Comparison of ENCODE assay signal across 8 mouse cellular contexts in the genomic region with DNA sequence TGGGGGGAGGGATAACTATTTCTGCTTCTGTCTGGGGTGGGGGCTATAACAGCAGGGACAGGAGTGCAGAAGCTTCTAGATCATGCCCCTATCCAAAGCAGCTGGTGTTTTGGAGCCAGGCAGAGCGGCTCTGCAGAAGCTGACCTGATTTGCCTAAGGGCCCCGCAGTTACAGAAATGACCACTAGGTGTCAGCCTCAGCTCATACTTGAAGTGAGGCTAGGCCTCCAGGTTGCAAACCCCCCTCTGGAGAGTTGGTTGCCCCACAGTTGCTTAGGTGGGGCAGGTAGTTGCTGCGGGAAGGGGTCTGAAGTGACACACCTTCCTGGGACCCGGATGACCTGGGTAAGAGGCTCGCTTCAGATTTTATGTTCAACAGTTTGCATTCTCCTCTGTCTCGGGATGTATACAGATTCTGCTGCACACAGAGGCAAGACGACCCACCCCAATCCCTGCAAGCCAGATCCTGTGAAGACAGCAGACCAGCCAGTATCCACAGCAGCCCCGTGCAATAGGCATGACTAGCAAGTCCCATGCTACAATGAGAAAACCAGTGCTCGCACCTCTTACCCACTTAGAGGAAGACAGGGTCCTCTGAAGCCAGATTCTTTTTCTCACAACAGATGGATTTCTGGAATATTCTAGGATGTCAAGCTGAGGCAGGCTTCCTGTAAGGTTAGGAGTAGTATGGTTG. TPM values are rescaled to one million over a fixed set of nuclear protein-coding genes. Genes with fewer than 3 reads are reported as not detected.
DNase-seq lines count a peak whose midpoint lies in the region; ATAC-seq lines count a peak whose summit lies in the region.

No protein-coding gene starts in this region.

- no peak for ATAC-seq in intestine, embryonic 14.5 days (replicated peaks; ENCODE audit: low FRiP score, low TSS enrichment, low read depth)
- ATAC-seq in intestine, embryonic 15.5 days = no peak
- ATAC-seq in hindbrain, embryonic 15.5 days (ENCODE audit: low FRiP score, low read depth) = 0 out of 2 replicates have a peak, but pooled peaks have one; percentile 17

- no peaks in the 10 kb centered on the region for H3K27me3 ChIP-seq in intestine, embryonic 14.5 days (replicated peaks; ENCODE audit: control insufficient read depth, insufficient read depth, low read length)
- 0 out of 2 replicates have a peak, but pooled peaks cover 7% of the 10 kb centered on the region for H3K27me3 ChIP-seq in intestine, embryonic 15.5 days (replicated peaks)
- H3K27me3 ChIP-seq in hindbrain, embryonic 15.5 days = no peaks in the 10 kb centered on the region

- H3K4me2 ChIP-seq in intestine, embryonic 14.5 days (ENCODE audit: low read length) = no peak overlapping the region
- H3K4me2 ChIP-seq in intestine, embryonic 15.5 days (replicated peaks) = no peak overlapping the region
- no peak overlapping the region for H3K4me2 ChIP-seq in hindbrain, embryonic 15.5 days

- H3K27ac ChIP-seq in intestine, embryonic 14.5 days (ENCODE audit: low read depth) = no peak overlapping the region
- H3K27ac ChIP-seq in intestine, embryonic 15.5 days = no peak overlapping the region
- H3K27ac ChIP-seq in hindbrain, embryonic 15.5 days (replicated peaks) = no peak overlapping the region

- WGBS in intestine, embryonic 14.5 days = 25% methylated on average over 9 of the region's 9 CpGs
- 24% methylated on average over 9 of the region's 9 CpGs for WGBS in intestine, embryonic 15.5 days
- 27% methylated on average over 9 of the region's 9 CpGs for WGBS in hindbrain, embryonic 15.5 days

- peaks cover 31% of the 10 kb centered on the region for H3K4me1 ChIP-seq in intestine, embryonic 14.5 days (replicated peaks; ENCODE audit: control insufficient read depth, insufficient read depth, low read length)
- peaks cover 39% of the 10 kb centered on the region for H3K4me1 ChIP-seq in intestine, embryonic 15.5 days (replicated peaks)
- peaks cover 36% of the 10 kb centered on the region for H3K4me1 ChIP-seq in hindbrain, embryonic 15.5 days (replicated peaks)

- H3K9ac ChIP-seq in intestine, embryonic 14.5 days (ENCODE audit: low read length) = no peak overlapping the region
- H3K9ac ChIP-seq in intestine, embryonic 15.5 days = no peak overlapping the region
- H3K9ac ChIP-seq in hindbrain, embryonic 15.5 days = no peak overlapping the region

- intact Hi-C loops in left cerebral cortex, postnatal 4 days (cut with DNase I) = loop anchor here (5.0 kb wide), 2 partner anchors 401 to 676 kb away; no protein-coding TSS in a partner anchor

- no peak overlapping the region for H3K4me3 ChIP-seq in intestine, embryonic 14.5 days (ENCODE audit: low read depth, low read length)
- H3K4me3 ChIP-seq in intestine, embryonic 15.5 days (replicated peaks) = no peak overlapping the region
- H3K4me3 ChIP-seq in hindbrain, embryonic 15.5 days = no peak overlapping the region

- peak; percentile 98 for DNase-seq in intestine, embryonic 14.5 days (ENCODE audit: low spot score)
- DNase-seq in cerebellum, adult 8-10 months = peak; percentile 92
- peak; percentile 75 to 98 for DNase-seq in frontal cortex, adult 2 months (ENCODE audit: extremely low spot score in 1 of 2, low spot score in 1 of 2)
- DNase-seq in left cerebral cortex, postnatal 4 days = peak; percentile 86
- peak; percentile 77 to 84 for DNase-seq in natural killer cell, adult 2 months (ENCODE audit: low spot score in 2 of 2)
- DNase-seq in spleen, postnatal 4 days (ENCODE audit: low spot score in 2 of 2) = peak; percentile 76 to 91

- no peaks in the 10 kb centered on the region for H3K9me3 ChIP-seq in intestine, embryonic 14.5 days (ENCODE audit: control insufficient read depth, low read length)
- no peaks in the 10 kb centered on the region for H3K9me3 ChIP-seq in intestine, embryonic 15.5 days
- H3K9me3 ChIP-seq in hindbrain, embryonic 15.5 days = no peaks in the 10 kb centered on the region

- H3K36me3 ChIP-seq in intestine, embryonic 14.5 days (ENCODE audit: control insufficient read depth, insufficient read depth, low read length) = no peaks in the 10 kb centered on the region
- H3K36me3 ChIP-seq in intestine, embryonic 15.5 days = no peaks in the 10 kb centered on the region
- H3K36me3 ChIP-seq in hindbrain, embryonic 15.5 days = no peaks in the 10 kb centered on the region

RNA-seq across cellular contexts. Expression of a gene that starts 2.3 kb away (rescaled TPM):
- not detected in 2 replicates for polyA plus RNA-seq in intestine, embryonic 14.5 days (2014; fragmentation: Nextera tagmentation; extraction: Ambion mirVana)
- 0.52 TPM in 1 of 2 replicates, not detected in the other for polyA plus RNA-seq in intestine, embryonic 15.5 days (2015; fragmentation: Nextera tagmentation; extraction: Ambion mirVana)
- 0.22 and 0.27 TPM in 2 replicates for polyA plus RNA-seq in frontal cortex, adult 2 months (2012; rRNA removed)
- polyA plus RNA-seq in hindbrain, embryonic 15.5 days (2015; fragmentation: Nextera tagmentation; extraction: Ambion mirVana) = 0.43 TPM in 1 of 2 replicates, not detected in the other
- total RNA-seq in left cerebral cortex, postnatal 4 days (2021) = not detected

RNA-seq across cellular contexts. Expression of a gene that starts 44.6 kb away (rescaled TPM):
- polyA plus RNA-seq in intestine, embryonic 14.5 days (2014; fragmentation: Nextera tagmentation; extraction: Ambion mirVana) = 25.2 and 29.3 TPM in 2 replicates
- polyA plus RNA-seq in intestine, embryonic 15.5 days (2015; fragmentation: Nextera tagmentation; extraction: Ambion mirVana) = 33.5 and 34.2 TPM in 2 replicates
- polyA plus RNA-seq in frontal cortex, adult 2 months (2012; rRNA removed) = 176 and 198 TPM in 2 replicates
- polyA plus RNA-seq in hindbrain, embryonic 15.5 days (2015; fragmentation: Nextera tagmentation; extraction: Ambion mirVana) = 149 and 155 TPM in 2 replicates
- 100 to 1,000 TPM; 272 to 284 TPM for total RNA-seq in left cerebral cortex, postnatal 4 days (2021)

RNA-seq across cellular contexts. Expression of a gene that starts 45.2 kb away (rescaled TPM):
- polyA plus RNA-seq in intestine, embryonic 14.5 days (2014; fragmentation: Nextera tagmentation; extraction: Ambion mirVana) = 168 and 173 TPM in 2 replicates
- polyA plus RNA-seq in intestine, embryonic 15.5 days (2015; fragmentation: Nextera tagmentation; extraction: Ambion mirVana) = 147 TPM in 2 replicates
- polyA plus RNA-seq in frontal cortex, adult 2 months (2012; rRNA removed) = 48.4 and 52.8 TPM in 2 replicates
- 120 and 129 TPM in 2 replicates for polyA plus RNA-seq in hindbrain, embryonic 15.5 days (2015; fragmentation: Nextera tagmentation; extraction: Ambion mirVana)
- 10 to 100 TPM; 49.2 to 55.7 TPM for total RNA-seq in left cerebral cortex, postnatal 4 days (2021)
